Mouse (Mus musculus) 3134 (cell line): ENCODE data around the gene Vinac1.

Experiments used
- DNase-seq: peaks from one replicate; pipeline ENCODE4 v3.0.0-alpha.2; 2011; ENCODE audit warnings: low spot score; ENCODE audit not compliant: insufficient read length; ENCODE audit errors: extremely low read depth

Gene Vinac1

DNA sequence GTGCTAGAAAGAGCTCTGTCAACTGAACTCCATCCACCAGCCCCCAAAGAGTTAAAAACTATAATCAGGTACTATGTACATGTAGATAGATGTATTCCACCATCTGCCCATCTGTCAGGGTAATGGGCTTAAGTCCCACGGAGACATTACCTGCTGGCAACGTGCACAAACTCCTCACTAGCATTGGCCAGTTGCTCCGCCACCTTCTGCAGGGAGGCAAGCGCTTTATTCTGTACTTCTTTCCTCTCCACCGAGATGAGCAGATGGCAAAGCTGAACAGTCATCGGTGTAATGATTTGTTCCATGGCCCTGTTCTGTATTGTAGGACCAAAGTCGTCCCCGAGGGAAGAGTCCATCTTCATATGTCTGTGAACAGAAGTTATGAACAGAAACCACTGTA is at the start of gene Vinac1:
Vinac1 (minus strand) TSS at position 362 of the 400 bp plus-strand sequence.
- no peak for DNase-seq

GRCm38 (mm10) chr2:129093926-129094724 is 46.2 kb upstream of the Vinac1 start:
- DNase-seq = no peak

DNA sequence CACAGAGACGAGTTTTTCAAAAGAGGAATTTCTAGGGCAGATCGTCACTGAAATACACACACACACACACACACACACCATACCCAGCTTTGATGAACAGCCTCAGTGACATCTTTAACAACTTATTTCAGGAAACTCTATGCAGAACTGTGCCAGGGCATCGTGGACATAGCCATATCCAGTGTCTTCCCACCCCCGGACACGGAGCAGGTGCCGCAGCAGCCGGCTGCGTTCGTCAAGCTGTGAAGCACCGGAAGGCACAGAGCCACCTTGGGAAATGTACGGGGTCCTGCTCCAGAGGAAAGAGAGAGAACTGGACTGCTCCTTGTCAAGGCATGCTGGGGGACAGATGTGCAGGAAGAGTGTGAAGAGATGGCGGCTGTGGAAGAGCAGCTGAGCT is 44.8 kb upstream of the Vinac1 start:
- DNase-seq = no peak

- DNase-seq = no peak
These were observed 42.4 kb upstream of the Vinac1 start for GRCm38 (mm10) chr2:129090370-129090769.

GRCm38 (mm10) chr2:129087520-129087919 is 39.5 kb upstream of the Vinac1 start:
- DNase-seq = no peak

GRCm38 (mm10) chr2:129084959-129085358 is 37.0 kb upstream of the Vinac1 start:
- DNase-seq = no peak

GRCm38 (mm10) chr2:129083514-129083913 is 35.5 kb upstream of the Vinac1 start:
- DNase-seq = no peak

GRCm38 (mm10) chr2:129081097-129081496 is 33.1 kb upstream of the Vinac1 start:
- DNase-seq = no peak

DNA sequence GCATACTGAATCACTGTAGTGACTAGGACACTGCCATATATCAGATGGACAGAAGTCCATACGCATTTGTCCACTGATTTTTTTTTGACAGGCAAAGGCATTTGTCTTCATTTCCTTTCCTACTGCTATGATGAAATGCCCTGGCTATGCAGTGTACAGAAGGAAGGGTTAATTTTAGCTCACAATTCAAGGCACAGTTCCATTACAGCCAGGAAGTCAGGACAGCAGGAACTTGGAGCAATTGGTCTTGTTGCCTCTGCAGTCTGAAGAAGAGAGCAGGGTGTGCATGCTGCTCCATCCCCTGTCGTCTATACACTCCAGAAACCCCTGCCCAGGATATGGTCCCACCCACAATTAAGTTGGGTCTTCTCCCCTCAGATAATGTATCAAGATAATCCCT is 31.2 kb upstream of the Vinac1 start:
- DNase-seq = no peak

DNA sequence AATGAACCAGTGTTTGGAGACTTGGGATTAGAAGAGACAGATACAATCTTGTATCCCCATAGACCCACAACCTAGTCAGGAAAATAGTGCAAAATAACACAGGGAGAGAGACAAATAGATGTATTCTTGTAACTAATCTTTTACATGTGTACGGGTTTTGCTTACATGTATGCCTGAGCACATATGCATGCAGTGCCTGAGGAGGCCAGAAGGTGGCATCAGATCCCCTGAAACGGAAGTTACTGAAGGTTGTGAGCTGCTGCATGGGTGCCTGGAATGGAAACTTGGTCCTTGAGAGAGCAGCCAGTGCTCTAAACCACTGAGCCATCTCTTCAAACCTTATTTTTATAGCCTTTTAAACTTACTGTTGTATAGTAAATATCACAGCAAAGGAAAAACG is 30.3 kb upstream of the Vinac1 start:
- no peak for DNase-seq

DNA sequence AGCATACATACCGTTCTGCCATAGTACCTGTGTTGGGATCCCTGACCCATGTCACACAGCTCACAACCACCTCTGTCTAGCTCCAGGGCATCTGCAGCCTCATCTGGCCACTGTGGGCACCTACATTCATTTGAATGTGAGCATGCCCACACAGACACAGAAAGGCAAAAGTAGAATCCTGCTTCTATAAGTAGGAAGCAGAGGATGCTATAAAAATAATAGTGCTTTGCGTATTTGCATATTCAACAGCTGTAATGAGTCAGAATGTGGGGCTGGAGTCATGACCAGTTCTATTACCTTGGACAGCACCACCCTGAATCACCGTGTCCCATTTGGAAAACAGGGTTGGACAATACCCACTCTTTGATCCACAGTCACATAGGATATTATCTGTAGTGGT is 22.3 kb upstream of the Vinac1 start:
- no peak for DNase-seq

DNA sequence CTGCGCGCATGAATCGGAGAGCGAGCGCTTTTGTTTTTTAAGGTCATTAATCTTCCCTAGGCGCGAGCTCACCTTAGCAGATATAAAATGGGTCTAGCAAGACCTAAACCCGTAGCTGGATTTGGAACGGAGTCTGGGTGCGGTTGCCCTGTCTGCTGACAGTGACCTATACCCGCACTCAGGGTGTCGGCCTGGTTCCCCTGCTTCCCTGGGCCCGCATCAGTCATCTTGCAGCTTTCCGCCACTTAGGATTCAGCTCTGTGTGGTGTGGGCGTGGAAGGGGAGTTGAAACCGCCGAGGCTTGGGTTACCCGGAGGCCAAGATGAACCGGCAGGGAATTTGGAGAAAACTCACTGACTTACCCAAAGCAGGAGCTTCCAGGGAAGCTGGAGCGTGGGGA is 18.4 kb upstream of the Vinac1 start:
- peak; percentile 76 for DNase-seq

GRCm38 (mm10) chr2:129065437-129066282 is 17.7 kb upstream of the Vinac1 start, which contains the start of gene Ttl:
Gene Ttl, plus strand, starts transcription at chr2:129065942.
- DNase-seq = no peak

GRCm38 (mm10) chr2:129061456-129062059 is 13.6 kb upstream of the Vinac1 start:
- DNase-seq = no peak

DNA sequence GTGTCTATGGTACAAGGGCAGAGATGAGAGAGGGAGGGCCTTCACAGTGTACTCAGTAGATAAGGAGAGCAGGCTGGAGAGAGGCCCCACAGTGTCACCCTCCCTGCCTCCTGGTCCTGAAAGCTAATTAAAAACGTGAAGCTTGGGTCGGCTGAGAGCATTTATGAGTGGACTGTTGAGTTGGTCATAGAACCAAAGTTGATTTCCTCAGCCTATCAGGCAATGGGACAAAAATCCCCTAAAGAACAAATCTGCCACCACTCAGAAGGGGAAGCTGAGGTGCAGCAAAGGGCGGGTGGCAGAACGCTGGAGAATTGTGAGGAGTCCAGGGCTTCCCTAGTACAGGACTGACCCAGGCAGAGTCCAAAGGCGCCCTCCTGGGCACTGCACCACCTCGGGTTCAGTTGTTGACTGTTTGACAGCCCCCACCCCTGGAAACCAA is 10.0 kb upstream of the Vinac1 start:
- no peak for DNase-seq

- no peak for DNase-seq
These were observed 9.3 kb upstream of the Vinac1 start for GRCm38 (mm10) chr2:129057256-129057655.

GRCm38 (mm10) chr2:129056597-129056996 is 8.6 kb upstream of the Vinac1 start:
- DNase-seq = peak; percentile 22

- DNase-seq = no peak
These were observed 7.8 kb upstream of the Vinac1 start for GRCm38 (mm10) chr2:129055741-129056140.

DNA sequence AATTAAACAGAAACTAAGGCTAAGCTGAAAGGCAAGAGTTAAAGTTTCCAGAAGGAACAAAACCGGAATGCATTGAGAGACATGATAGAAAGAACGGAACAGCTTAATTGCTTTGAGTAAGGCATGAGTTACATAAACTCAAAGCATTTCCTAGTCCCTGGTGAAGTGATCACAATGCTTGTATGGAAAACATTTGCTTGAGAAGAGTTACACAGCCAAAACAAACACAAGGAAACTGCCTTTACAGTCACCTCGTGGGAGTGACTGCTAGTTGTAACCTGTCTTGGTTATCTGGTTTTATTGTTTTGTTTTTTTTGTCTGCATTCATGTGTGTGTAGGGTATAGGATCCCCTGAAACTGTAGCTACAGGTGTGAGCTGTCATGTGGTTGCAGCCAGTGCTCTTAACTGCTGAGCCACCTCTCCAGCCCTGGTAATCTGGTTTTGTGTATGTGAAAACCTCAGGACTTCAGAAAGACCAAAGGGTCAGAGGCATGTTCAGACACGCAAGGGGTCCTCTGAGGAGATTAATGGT is 4.5 kb upstream of the Vinac1 start:
- no peak for DNase-seq

DNA sequence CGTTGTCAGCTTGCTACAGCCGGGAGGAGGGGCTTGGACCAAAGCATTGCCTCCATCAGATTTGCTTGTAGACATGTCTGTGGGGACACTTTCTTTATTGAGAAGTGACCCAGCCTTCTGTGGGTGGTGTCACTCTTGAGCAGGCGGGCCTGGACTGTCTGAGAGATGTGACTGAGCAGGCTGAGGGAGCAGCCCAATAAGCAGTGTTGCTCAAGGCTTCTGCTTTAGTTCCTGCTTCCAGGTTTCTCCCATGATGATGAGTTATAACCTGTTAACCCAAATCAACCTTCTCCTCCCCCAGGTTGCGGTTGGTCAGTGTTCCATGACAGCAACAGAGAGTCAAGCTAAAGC is 1.2 kb downstream of the Vinac1 start:
- no peak for DNase-seq

DNA sequence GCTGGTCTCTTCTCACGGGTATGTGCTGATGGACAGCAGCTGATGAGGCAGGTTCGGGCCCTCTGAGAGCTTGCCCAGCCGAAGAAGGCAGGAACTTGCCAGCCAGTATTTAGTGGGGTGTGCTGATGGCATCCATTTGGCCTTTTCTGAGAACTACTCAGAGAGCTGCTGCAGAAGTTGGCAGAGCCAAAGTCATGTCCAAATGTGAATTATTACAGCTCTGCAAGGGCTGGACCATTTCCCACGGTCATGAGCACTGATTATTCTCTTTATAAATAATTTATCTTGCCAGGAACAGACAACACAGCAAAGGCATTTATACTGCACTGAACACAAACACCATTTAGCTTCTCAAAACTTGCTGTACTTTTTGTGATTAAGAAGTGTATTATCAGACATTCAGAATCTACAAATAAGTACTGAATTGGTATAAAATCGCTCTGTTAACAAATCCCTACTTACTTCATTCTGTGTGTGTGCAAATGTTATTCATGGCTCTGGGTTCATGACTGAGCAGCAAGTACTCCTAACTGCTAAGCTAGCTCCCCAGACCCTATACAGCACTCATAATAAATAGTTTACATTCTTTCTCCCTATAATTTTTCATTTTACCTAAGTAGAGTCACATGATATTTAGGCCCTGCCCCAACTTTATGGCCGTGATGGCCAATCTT is 1.7 kb downstream of the Vinac1 start:
- no peak for DNase-seq
